ENCODE assay signal across 14 mouse cellular contexts in genomic region chr8:111580306-111580705, GRCm38 (mm10). TPM values are rescaled to one million over a fixed set of nuclear protein-coding genes. Genes with fewer than 3 reads are reported as not detected.
"Had no signal": no experiment of that assay in that cellular context is flagged by ENCODE, and none has a peak within 500 bp of the region (broad histone marks: within the 10 kb centered on the region; RNA-seq: fewer than 3 reads in every experiment).

No protein-coding gene starts in this region.

- H3K4me2 ChIP-seq: limb, embryonic 12.5 days; liver, embryonic 13.5 days; lung, embryonic 15.5 days; neural tube, embryonic 12.5 days had no signal

- H3K27ac ChIP-seq: layer of hippocampus, adult 2 months; limb, embryonic 12.5 days; liver, embryonic 13.5 days; lung, embryonic 15.5 days; neural tube, embryonic 12.5 days had no signal

- H3K9ac ChIP-seq: limb, embryonic 12.5 days; liver, embryonic 13.5 days; liver, postnatal 0 days; lung, embryonic 15.5 days; neural tube, embryonic 12.5 days had no signal

- H3K4me1 ChIP-seq: limb, embryonic 12.5 days had no signal

- DNase-seq: kidney, postnatal 25 days; liver; liver, embryonic 13.5 days; liver, postnatal 0 days; lung, postnatal 36 days; midbrain, embryonic 14.5 days; thymus, postnatal 14 days had no signal

- H3K9me3 ChIP-seq: liver, embryonic 13.5 days; lung, embryonic 15.5 days; neural tube, embryonic 12.5 days had no signal

- H3K27me3 ChIP-seq: limb, embryonic 12.5 days; liver, embryonic 13.5 days; lung, embryonic 15.5 days; neural tube, embryonic 12.5 days had no signal

- ATAC-seq: intestine, postnatal 0 days; liver, postnatal 0 days had no signal

- H3K4me3 ChIP-seq: layer of hippocampus, adult 2 months; limb, embryonic 12.5 days; liver, embryonic 13.5 days; lung, embryonic 15.5 days; neural tube, embryonic 12.5 days had no signal

- H3K36me3 ChIP-seq: lung, embryonic 15.5 days had no signal

RNA-seq across cellular contexts. Expression of gene Ldhd, which starts 49.9 kb away (rescaled TPM):
- total RNA-seq: monocyte, adult 5-6 weeks; neutrophil, adult 5-6 weeks had no signal
